Mouse (Mus musculus) heart, adult 2 months (tissue): ENCODE measurements around the gene Krt78. TPM values are rescaled to one million over a fixed set of nuclear protein-coding genes. Genes with fewer than 3 reads are reported as not detected.

Source experiments
- DNase-seq, 2 experiments: peaks; one replicate each; pipeline ENCODE4 v3.0.0; 2021
- H3K27ac ChIP-seq: fragments of 200-600 bp; 2 replicates; pipeline ENCODE4 v1.8.1; 2022
- H3K27me3 ChIP-seq: fragments of 200-500 bp; 2 replicates; pipeline ENCODE4 v1.6.1; 2012; ENCODE audit warnings: mild to moderate bottlenecking, low read length, inconsistent platforms, mixed read lengths; ENCODE audit not compliant: control insufficient read depth, insufficient read depth
- H3K36me3 ChIP-seq: fragments of 200-500 bp; 2 replicates; pipeline ENCODE4 v1.6.1; 2012; ENCODE audit warnings: low read length, inconsistent platforms; ENCODE audit not compliant: control insufficient read depth, insufficient read depth
- H3K4me1 ChIP-seq: fragments of 200-500 bp; 2 replicates; pipeline ENCODE4 v1.6.1; 2011; ENCODE audit warnings: low read length; ENCODE audit not compliant: control insufficient read depth, insufficient read depth
- H3K4me3 ChIP-seq: fragments of 200-600 bp; 2 replicates; pipeline ENCODE4 v1.8.1; 2022
- H3K79me2 ChIP-seq: fragments of 200-500 bp; replicated peaks from 2 replicates; pipeline ENCODE4 v1.6.1; 2012; ENCODE audit warnings: mild to moderate bottlenecking, inconsistent platforms, low read length, moderate library complexity, mixed read lengths; ENCODE audit not compliant: control insufficient read depth, insufficient read depth
- H3K9ac ChIP-seq: fragments of 200-500 bp; 2 replicates; pipeline ENCODE4 v1.6.1; 2012; ENCODE audit warnings: low read depth, mild to moderate bottlenecking, control low read depth, inconsistent platforms, low read length, mixed read lengths
- CTCF ChIP-seq: fragments of 200-600 bp; IDR thresholded peaks from 2 replicates; pipeline ENCODE4 v1.8.1; 2022; ENCODE audit warnings: antibody characterized with exemption, mild to moderate bottlenecking, moderate library complexity
- EP300 ChIP-seq: fragments of 200-500 bp; IDR thresholded peaks from 2 replicates; pipeline ENCODE4 v1.6.1; 2011; ENCODE audit warnings: low read depth, low read length, control low read depth; ENCODE audit not compliant: insufficient read depth
- POLR2A ChIP-seq: fragments of 200-500 bp; IDR thresholded peaks from 2 replicates; pipeline ENCODE4 v1.6.1; 2011; ENCODE audit warnings: mild to moderate bottlenecking, low read depth, low read length, control low read depth; ENCODE audit not compliant: insufficient read depth
- WGBS: fragments of 180-500 bp; shearing (Covaris S2); methylation state at CpG from one replicate; pipeline ENCODE4 v1.1.7; 2018; 5-methylcytosine and 5-hydroxymethylcytosine counted together
- intact Hi-C: fragments of 180-260 bp; cut with DNase I; formaldehyde crosslinking; loops from one replicate; pipeline ENCODE4 v1.15.1; 2025
- polyA plus RNA-seq: library from polyadenylated mRNA; depleted of rRNA; stranded (reverse); fragments of >200 nt; gene quantifications from 2 replicates; pipeline ENCODE4 v1.2.3, GENCODE M21; 2012
- total RNA-seq, 2 experiments: library from RNA; stranded (reverse); gene quantifications; 2 replicates each; pipeline ENCODE4 v1.2.3; 2021

Gene Krt78
- total and polyA plus RNA-seq, 3 experiments, result 0.08 TPM; not detected in 2

DNA sequence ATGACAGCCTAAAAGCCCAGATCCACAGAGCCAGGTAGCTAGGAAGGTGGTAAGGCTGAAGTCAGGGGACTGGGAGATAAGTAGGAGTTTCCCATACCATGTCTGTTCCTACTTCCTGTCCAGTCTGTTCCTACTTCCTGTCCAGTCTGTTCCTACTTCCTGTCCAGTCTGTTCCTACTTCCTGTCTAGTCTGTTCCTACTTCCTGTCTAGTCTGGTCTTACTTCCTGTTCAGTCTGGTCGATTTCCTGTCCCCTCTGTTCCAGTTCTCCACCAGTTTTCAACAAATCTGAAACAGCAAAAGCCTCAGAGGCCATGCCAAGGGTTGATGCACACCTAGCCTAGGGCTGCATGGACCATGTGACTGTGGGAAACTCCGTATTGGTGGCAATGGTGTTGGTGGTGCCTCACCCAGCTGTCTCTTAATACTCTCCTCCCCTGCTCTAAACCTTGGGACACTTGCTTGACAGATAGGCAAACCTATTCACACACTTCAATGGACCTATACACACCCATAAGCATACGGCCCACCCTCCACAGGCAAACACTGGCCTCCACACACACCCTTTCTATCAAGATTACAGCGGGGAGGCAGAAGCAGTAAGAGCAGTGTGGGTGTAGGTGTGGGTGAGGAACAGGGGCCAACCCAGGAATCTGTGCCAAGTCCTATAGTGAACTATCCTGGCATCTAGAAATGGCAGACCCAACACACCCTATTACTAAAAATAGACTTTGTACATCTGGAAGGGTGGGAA lies 41.6 kb upstream of the Krt78 start:
- no peak overlapping the region for H3K27ac ChIP-seq
- H3K4me1 ChIP-seq, result no peaks in the 10 kb centered on the region
- no peaks in the 10 kb centered on the region for H3K36me3 ChIP-seq
- DNase-seq, result no peak
- TF ChIP-seq EP300 (no peak), CTCF (no peak)
- intact Hi-C loops, result no loop called here
- H3K4me3 ChIP-seq, result no peak overlapping the region
- H3K9ac ChIP-seq, result no peak overlapping the region
- H3K79me2 ChIP-seq, result no peaks in the 10 kb centered on the region
- 92% methylated on average over 4 of the region's 4 CpGs for whole genome bisulfite sequencing
- no peaks in the 10 kb centered on the region for H3K27me3 ChIP-seq

- no peaks in the 10 kb centered on the region for H3K27me3 ChIP-seq
- TF ChIP-seq EP300 (no peak), POLR2A (no peak), CTCF (no peak)
- no peak for DNase-seq
- no peaks in the 10 kb centered on the region for H3K36me3 ChIP-seq
- no peaks in the 10 kb centered on the region for H3K4me1 ChIP-seq
- H3K27ac ChIP-seq, result no peak overlapping the region
- H3K4me3 ChIP-seq, result no peak overlapping the region
- whole genome bisulfite sequencing, result 88% methylated on average over 6 of the region's 6 CpGs
- intact Hi-C loops, result no loop called here
- no peaks in the 10 kb centered on the region for H3K79me2 ChIP-seq
- no peak overlapping the region for H3K9ac ChIP-seq
Observed at GRCm38 (mm10) chr15:101994365-101994764, 40.3 kb upstream of the Krt78 start.

DNA sequence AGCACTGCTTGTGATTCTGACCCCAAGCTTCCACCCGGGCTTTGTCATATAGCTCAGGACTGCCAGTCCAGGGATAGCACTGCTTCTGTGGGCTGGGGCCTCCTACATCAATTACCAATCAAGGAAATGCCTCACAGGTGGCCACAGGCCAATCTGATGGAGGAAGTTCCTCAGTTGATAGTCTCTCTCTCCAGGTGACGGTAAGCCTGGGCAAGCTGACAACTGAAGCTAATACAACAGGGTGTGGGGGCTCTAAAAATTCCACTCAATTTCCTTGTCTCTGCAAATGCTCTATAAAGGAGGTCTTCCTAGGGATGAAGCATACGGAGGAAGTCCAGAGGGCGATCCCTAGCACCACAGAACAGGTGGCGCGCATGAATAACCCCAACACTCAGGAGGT lies 36.9 kb upstream of the Krt78 start:
- H3K4me3 ChIP-seq, result no peak overlapping the region
- no peaks in the 10 kb centered on the region for H3K27me3 ChIP-seq
- DNase-seq, result no peak
- no peaks in the 10 kb centered on the region; the same call in 1 of the 2 replicates for H3K4me1 ChIP-seq
- H3K27ac ChIP-seq, result no peak overlapping the region
- no peaks in the 10 kb centered on the region for H3K79me2 ChIP-seq
- WGBS, result 77% methylated on average over 6 of the region's 6 CpGs
- H3K9ac ChIP-seq, result no peak overlapping the region
- no peaks in the 10 kb centered on the region for H3K36me3 ChIP-seq
- TF ChIP-seq POLR2A (no peak), EP300 (no peak), CTCF (no peak)
- intact Hi-C loops, result no loop called here

- Histone ChIP-seq H3K4me3 (no peak overlapping the region), H3K36me3 (no peaks in the 10 kb centered on the region), H3K27me3 (no peaks in the 10 kb centered on the region), H3K9ac (no peak overlapping the region), H3K79me2 (no peaks in the 10 kb centered on the region), H3K27ac (no peak overlapping the region), H3K4me1 (peaks cover 1% of the 10 kb centered on the region; the same call in 1 of the 2 replicates)
- TF ChIP-seq CTCF, result no peak
- TF ChIP-seq POLR2A, result no peak
- no peak for TF ChIP-seq EP300
- WGBS, result 70% methylated on average over 8 of the region's 8 CpGs
- intact Hi-C loops, result loop anchor here (1.0 to 10.0 kb wide), 3 partner anchors 77 to 236 kb away; no protein-coding TSS in a partner anchor
- DNase-seq, result no peak
Observed at GRCm38 (mm10) chr15:101988714-101989113, 34.6 kb upstream of the Krt78 start.

DNA sequence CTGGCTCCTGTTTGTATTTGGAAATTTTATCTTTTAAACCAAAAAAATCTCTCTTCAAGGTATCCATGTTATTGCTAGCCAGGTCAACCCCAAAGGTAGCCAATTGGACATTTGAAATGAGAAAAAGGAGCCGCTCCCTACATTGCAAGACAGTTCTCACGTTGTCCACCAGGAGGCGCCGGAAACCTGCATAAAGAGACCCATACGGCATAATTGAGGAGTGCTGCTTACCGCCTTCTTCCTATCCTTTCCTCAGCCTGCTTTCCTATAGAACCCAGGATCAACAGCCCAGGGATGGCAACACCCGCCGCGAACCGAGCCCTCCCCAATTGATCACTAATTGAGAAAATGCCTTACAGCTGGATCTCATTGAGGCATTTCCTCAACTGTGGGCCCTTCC lies 34.0 kb upstream of the Krt78 start:
- H3K27me3 ChIP-seq, result no peaks in the 10 kb centered on the region
- H3K4me3 ChIP-seq, result no peak overlapping the region
- intact Hi-C loops, result loop anchor here (1.0 to 10.0 kb wide), 3 partner anchors 77 to 237 kb away; no protein-coding TSS in a partner anchor
- H3K27ac ChIP-seq, result no peak overlapping the region
- under 1% methylated on average over 10 of the region's 10 CpGs for WGBS
- peaks cover 3% of the 10 kb centered on the region; the same call in 1 of the 2 replicates for H3K4me1 ChIP-seq
- no peaks in the 10 kb centered on the region for H3K36me3 ChIP-seq
- H3K79me2 ChIP-seq, result no peaks in the 10 kb centered on the region
- H3K9ac ChIP-seq, result no peak overlapping the region
- peak; percentile 78 to 89 for DNase-seq
- TF ChIP-seq CTCF, result peak; percentile 95
- TF ChIP-seq EP300, result peak; percentile 84; the same call in 1 of the 2 replicates
- TF ChIP-seq POLR2A, result no peak

DNA sequence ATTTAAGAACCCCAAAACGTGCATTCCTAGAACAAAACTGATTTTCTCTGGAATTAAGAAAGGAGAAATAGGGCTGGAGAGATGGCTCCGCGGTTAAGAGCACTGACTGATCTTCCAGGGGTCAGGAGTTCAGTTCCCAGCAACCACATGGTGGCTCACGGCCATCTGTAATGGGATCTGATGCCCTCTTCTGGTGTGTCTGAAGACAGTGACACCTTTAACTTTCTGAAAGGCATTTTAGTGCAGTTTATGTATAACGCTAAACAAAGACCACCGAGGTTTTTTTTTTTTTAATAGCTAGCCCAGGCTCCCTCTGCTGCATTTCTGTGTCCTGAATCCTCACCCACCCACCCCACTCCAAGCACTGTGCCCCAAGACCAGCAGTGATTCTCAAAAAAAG lies 30.7 kb upstream of the Krt78 start:
- WGBS, result 11% methylated on average over 6 of the region's 6 CpGs
- Histone ChIP-seq H3K27me3 (no peaks in the 10 kb centered on the region), H3K36me3 (no peaks in the 10 kb centered on the region), H3K79me2 (no peaks in the 10 kb centered on the region), H3K4me3 (no peak overlapping the region), H3K27ac (peak overlapping the region; percentile 18), H3K9ac (no peak overlapping the region), H3K4me1 (peaks cover 3% of the 10 kb centered on the region; the same call in 1 of the 2 replicates)
- intact Hi-C loops, result loop anchor here (1.0 to 10.0 kb wide), 3 partner anchors 11 to 240 kb away; no protein-coding TSS in a partner anchor
- no peak for TF ChIP-seq CTCF
- no peak for TF ChIP-seq EP300
- no peak for TF ChIP-seq POLR2A
- no peak for DNase-seq
